Mouse (Mus musculus) megakaryocyte, embryonic 14.5 days (primary cell): Measurements from ENCODE around the gene Sdsl.

Source experiments
- FLI1 ChIP-seq: IDR thresholded peaks from 2 replicates; pipeline ENCODE4 v1.6.1; 2012; ENCODE audit warnings: low read length, inconsistent platforms, mixed read lengths
- GATA1 ChIP-seq: IDR thresholded peaks from 3 replicates; pipeline ENCODE4 v1.6.1; 2012; ENCODE audit warnings: mixed read lengths, low read length, inconsistent platforms, borderline replicate concordance

GRCm38 (mm10) chr5:120468336-120468735, 4.3 kb downstream of the Sdsl start:
- TF ChIP-seq FLI1 (no peak), GATA1 (no peak)
